Mouse (Mus musculus) liver, embryonic 16.5 days (tissue): ENCODE measurements around the gene Slc35d1. TPM values are rescaled to one million over a fixed set of nuclear protein-coding genes. Genes with fewer than 3 reads are reported as not detected.

Source experiments
- ATAC-seq: fragments of 200-750 bp; cut with Nextera tagmentation; 2 replicates; pipeline ENCODE4 v1.8.0; 2017; ENCODE audit warnings: low read depth, mild to moderate bottlenecking, moderate number of reproducible peaks, moderate library complexity
- H3K27ac ChIP-seq: fragments of 300-500 bp; sonication (generic); 2 replicates; pipeline ENCODE4 v1.5.1; 2014; ENCODE audit warnings: mild to moderate bottlenecking, low read length
- H3K27me3 ChIP-seq: fragments of 300-500 bp; sonication (generic); 2 replicates; pipeline ENCODE4 v1.6.1; 2014; ENCODE audit warnings: low read depth, low read length, mixed read lengths; ENCODE audit not compliant: control insufficient read depth, insufficient read depth
- H3K36me3 ChIP-seq: fragments of 300-500 bp; sonication (generic); 2 replicates; pipeline ENCODE4 v1.6.1; 2014; ENCODE audit warnings: mild to moderate bottlenecking; ENCODE audit not compliant: control insufficient read depth, insufficient read depth
- H3K4me1 ChIP-seq: fragments of 300-500 bp; sonication (generic); 2 replicates; pipeline ENCODE4 v1.6.1; 2014; ENCODE audit warnings: low read depth, low read length, mixed read lengths; ENCODE audit not compliant: control insufficient read depth
- H3K4me2 ChIP-seq: fragments of 300-500 bp; sonication (generic); 2 replicates; pipeline ENCODE4 v1.6.1; 2014; ENCODE audit warnings: low read depth, low read length, mixed read lengths
- H3K4me3 ChIP-seq: fragments of 300-500 bp; sonication (generic); 2 replicates; pipeline ENCODE4 v1.5.1; 2014; ENCODE audit warnings: low read depth, mild to moderate bottlenecking, low read length
- H3K9ac ChIP-seq: fragments of 300-500 bp; sonication (generic); 2 replicates; pipeline ENCODE4 v1.6.1; 2014; ENCODE audit warnings: low read depth, low read length
- H3K9me3 ChIP-seq: fragments of 300-500 bp; sonication (generic); replicated peaks from 2 replicates; pipeline ENCODE4 v1.6.1; 2016; ENCODE audit warnings: low read length; ENCODE audit not compliant: control insufficient read depth
- WGBS: fragments of 180-500 bp; shearing (Covaris S2); extraction: QIAGEN DNeasy Blood & Tissue Kit; methylation state at CpG from one replicate; pipeline ENCODE4 v1.1.7; 2014; ENCODE audit not compliant: insufficient replicate concordance; 5-methylcytosine and 5-hydroxymethylcytosine counted together
- polyA plus RNA-seq: library from polyadenylated mRNA; unstranded; fragments of >200 nt; fragmentation: Nextera tagmentation; extraction: Ambion mirVana; gene quantifications from 2 replicates; pipeline ENCODE4 v1.2.1, GENCODE M21; 2015

Gene Slc35d1
- polyA plus RNA-seq, 1 experiment from 2014 or later = 4.2 TPM

DNA sequence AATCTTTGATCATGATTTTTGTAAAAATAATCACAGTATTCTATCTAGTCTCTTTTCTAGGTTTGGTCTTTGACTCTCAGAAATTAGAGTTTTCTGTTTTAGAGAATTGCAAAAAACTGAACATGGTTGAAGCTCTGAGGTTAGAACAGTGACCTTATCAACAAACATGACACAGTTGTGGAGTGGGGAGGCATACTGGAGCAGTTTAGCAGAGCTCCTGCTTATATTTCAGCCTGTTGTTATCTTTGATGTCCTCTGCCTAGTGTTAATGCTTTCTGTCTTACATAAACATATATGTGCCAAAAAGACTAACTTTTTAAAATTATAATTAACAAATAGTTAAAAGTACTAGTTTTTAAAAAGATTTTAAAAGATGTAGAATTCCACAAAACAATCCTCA is 91.4 kb downstream of the Slc35d1 start:
- Histone ChIP-seq H3K4me1 (peaks cover 21% of the 10 kb centered on the region), H3K36me3 (no peaks in the 10 kb centered on the region), H3K4me2 (no peak overlapping the region), H3K9me3 (no peaks in the 10 kb centered on the region), H3K9ac (no peak overlapping the region), H3K27ac (no peak overlapping the region), H3K4me3 (no peak overlapping the region), H3K27me3 (no peaks in the 10 kb centered on the region)
- ATAC-seq = no peak

DNA sequence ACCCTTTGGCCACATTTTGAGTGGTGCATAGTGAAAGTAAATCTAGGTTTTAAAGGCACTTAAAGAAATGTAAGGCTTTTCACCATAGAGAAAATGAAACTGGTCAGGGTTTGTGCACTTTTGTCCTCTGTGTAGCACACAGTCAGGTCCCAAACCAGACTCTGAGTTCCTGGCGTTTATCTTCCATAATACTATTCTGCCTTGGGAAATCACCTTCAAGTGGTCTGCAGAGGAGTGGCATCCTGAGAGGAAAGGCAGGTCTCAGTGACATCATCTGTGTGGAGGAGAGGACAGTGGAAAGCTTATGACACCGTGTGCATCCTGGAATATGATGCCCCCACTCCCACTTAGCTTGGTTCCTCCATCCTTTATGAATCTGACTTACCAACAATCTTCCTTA is 91.9 kb downstream of the Slc35d1 start:
- Histone ChIP-seq H3K4me2 (peak overlapping the region; percentile 49), H3K9ac (peak overlapping the region; percentile 1; the same call in 1 of the 2 replicates), H3K4me3 (peak overlapping the region; percentile 11), H3K36me3 (no peaks in the 10 kb centered on the region), H3K27ac (peak overlapping the region; percentile 16; the same call in 1 of the 2 replicates), H3K4me1 (peaks cover 22% of the 10 kb centered on the region), H3K27me3 (no peaks in the 10 kb centered on the region), H3K9me3 (no peaks in the 10 kb centered on the region)
- no peak for ATAC-seq
- WGBS = 35% methylated on average over 2 of the region's 2 CpGs

DNA sequence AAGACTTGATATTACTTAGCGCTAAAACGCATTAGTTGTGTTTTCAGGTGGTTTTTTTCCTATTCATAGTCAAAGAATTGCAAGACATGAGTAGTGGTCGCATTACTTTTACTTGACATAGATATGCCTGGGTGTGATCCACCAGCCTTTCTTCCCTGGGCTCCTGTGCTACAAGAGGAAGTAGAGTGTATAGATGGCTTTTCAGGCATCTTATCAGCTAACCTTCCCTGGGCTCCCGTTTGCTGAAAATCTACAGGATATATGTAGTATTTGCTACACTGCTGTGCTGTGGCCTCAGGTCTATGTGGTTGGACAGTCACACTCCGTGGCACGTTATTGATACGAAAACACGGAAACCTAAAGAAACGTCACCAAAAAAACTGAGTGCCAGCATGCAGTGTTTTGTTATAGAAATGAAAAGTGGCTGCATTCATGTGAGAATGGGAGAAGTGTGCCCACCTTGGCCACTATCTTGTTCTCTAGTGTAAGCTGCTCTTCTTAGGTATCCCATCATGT is 94.0 kb downstream of the Slc35d1 start:
- Histone ChIP-seq H3K9ac (peak overlapping the region; percentile 100), H3K27ac (peak overlapping the region; percentile 79), H3K36me3 (no peaks in the 10 kb centered on the region), H3K4me2 (peak overlapping the region; percentile 93), H3K27me3 (no peaks in the 10 kb centered on the region), H3K4me3 (peak overlapping the region; percentile 99), H3K9me3 (no peaks in the 10 kb centered on the region), H3K4me1 (peaks cover 20% of the 10 kb centered on the region)
- WGBS = 44% methylated on average over 9 of the region's 9 CpGs
- ATAC-seq = no peak

Other genes starting within 250 kb of the Slc35d1 start
- gene Tctex1d1, start 236.6 kb downstream of the Slc35d1 start, polyA plus RNA-seq = 0.11 and 0.13 TPM in 2 replicates
- not detected in 2 replicates for gene Insl5, start 188.3 kb downstream of the Slc35d1 start, polyA plus RNA-seq
- gene Mier1, start 100.8 kb downstream of the Slc35d1 start, polyA plus RNA-seq = 23.6 and 26.5 TPM in 2 replicates
- gene Wdr78, start 100.6 kb downstream of the Slc35d1 start, polyA plus RNA-seq = 0.31 and 0.48 TPM in 2 replicates
- gene 4921539E11Rik, start 75.7 kb upstream of the Slc35d1 start, polyA plus RNA-seq = not detected in 2 replicates
- gene Oma1, start 98.6 kb upstream of the Slc35d1 start, polyA plus RNA-seq = 11.6 and 11.9 TPM in 2 replicates